Mouse (Mus musculus): ENCODE data around the gene U2af1. TPM values are rescaled to one million over a fixed set of nuclear protein-coding genes. Genes with fewer than 3 reads are reported as not detected.

U2af1 gene
- total and polyA plus RNA-seq, 3 experiments, result 211 to 928 (median 498) TPM

DNA sequence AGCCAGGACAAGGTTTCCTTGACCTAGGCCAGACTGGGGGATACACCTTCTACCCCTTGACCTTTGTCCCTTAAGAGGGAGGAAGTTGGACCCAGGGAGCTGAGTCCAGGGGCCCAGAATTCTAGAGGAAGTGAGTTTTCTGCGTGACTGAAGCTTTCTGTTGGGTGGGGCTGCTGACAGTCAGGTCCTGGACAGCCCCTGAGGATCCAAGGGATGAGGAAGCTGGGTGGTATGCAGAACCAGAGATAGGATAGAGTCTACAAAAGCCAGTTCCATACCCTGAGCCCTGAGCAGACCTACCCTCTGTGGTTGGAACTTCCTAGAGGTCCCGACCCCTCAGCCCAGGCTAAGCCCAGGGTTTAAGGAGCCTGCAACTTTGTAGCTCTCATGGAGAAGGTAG lies 21.8 kb upstream of the U2af1 start:
- H3K4me1 ChIP-seq (ENCODE audit: control insufficient read depth in 1 of 2, insufficient read depth in 2 of 2, low read length in 2 of 2), result no peaks in the 10 kb centered on the region
- no peak for DNase-seq (ENCODE audit: low read depth, low spot score)
- H3K36me3 ChIP-seq (ENCODE audit: control insufficient read depth in 1 of 2, insufficient read depth in 2 of 2, low read length in 2 of 2), result no peaks in the 10 kb centered on the region
- no peak overlapping the region for H3K9ac ChIP-seq (ENCODE audit: control insufficient read depth, low read depth, low read length, poor library complexity, severe bottlenecking)
- no peak overlapping the region for H3K4me3 ChIP-seq (ENCODE audit: control insufficient read depth in 1 of 2, insufficient read depth in 1 of 2, low read depth in 2 of 2, low read length in 2 of 2)
- H3K27ac ChIP-seq (ENCODE audit: control insufficient read depth, low read depth, low read length), result no peak overlapping the region
- TF ChIP-seq POLR2AphosphoS2 (IDR thresholded peaks at IDR 0.05; ENCODE audit: low read length) (no peak), TCF12 (IDR thresholded peaks at IDR 0.05; ENCODE audit: low read depth, low read length) (no peak), SIN3A (IDR thresholded peaks at IDR 0.05; ENCODE audit: low read length) (no peak), MAZ (IDR thresholded peaks at IDR 0.05; ENCODE audit: low read depth, low read length) (no peak), ELF1 (IDR thresholded peaks at IDR 0.05; ENCODE audit: low read depth, low read length) (no peak), E2F4 (IDR thresholded peaks at IDR 0.05; ENCODE audit: borderline replicate concordance, low read depth, low read length) (no peak), EP300 (IDR thresholded peaks at IDR 0.05; ENCODE audit: low read depth in 1 of 2, low read length in 2 of 2) (no peak), RCOR1 (IDR thresholded peaks at IDR 0.05; ENCODE audit: low read depth, low read length) (no peak), POLR2A (IDR thresholded peaks at IDR 0.05; ENCODE audit: control insufficient read depth in 1 of 2, insufficient read depth in 1 of 2, low read depth in 1 of 2, low read length in 2 of 2, poor library complexity in 1 of 2) (no peak)
- peaks cover 0 to 2% of the 10 kb centered on the region in 2 experiments; a peak in 2 of 4 replicates for H3K27me3 ChIP-seq (ENCODE audit: control insufficient read depth in 1 of 2, insufficient read depth in 2 of 2, low read length in 2 of 2)
- no peaks in the 10 kb centered on the region for H3K9me3 ChIP-seq (replicated peaks; ENCODE audit: insufficient read depth, low read length)
- H3K79me2 ChIP-seq (ENCODE audit: control insufficient read depth, insufficient read depth, low read length, poor library complexity), result no peaks in the 10 kb centered on the region

DNA sequence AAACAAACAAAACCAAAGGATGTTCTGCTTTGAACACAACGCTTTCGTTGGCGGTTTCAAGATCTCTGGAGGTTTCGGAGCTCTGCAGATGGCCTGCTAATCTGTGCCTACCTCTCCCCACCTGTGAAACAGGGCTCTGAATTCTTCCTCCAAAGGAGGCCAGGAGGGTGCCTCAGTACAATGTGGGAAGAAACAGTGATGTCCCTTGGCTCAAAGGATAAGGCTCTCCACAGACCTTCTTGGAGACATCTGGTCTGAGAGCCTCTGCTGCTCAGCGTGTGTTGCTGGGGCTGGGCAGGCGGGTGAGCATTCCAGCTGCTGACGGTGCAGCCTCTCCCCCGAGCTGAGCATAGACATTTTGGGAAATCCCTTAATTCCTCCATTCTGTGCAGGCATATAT lies 18.8 kb upstream of the U2af1 start, which contains the start of gene Cryaa:
Gene Cryaa, plus strand, starts transcription at position 301 of the 400 bp plus-strand sequence.
- H3K4me1 ChIP-seq (ENCODE audit: control insufficient read depth in 1 of 2, insufficient read depth in 2 of 2, low read length in 2 of 2), result no peaks in the 10 kb centered on the region
- no peaks in the 10 kb centered on the region for H3K36me3 ChIP-seq (ENCODE audit: control insufficient read depth in 1 of 2, insufficient read depth in 2 of 2, low read length in 2 of 2)
- H3K9ac ChIP-seq (ENCODE audit: control insufficient read depth, low read depth, low read length, poor library complexity, severe bottlenecking), result no peak within 1 kb of the TSS
- no peaks in the 10 kb centered on the region for H3K9me3 ChIP-seq (replicated peaks; ENCODE audit: insufficient read depth, low read length)
- H3K4me3 ChIP-seq (ENCODE audit: control insufficient read depth in 1 of 2, insufficient read depth in 1 of 2, low read depth in 2 of 2, low read length in 2 of 2), result no peak within 1 kb of the TSS
- no peak for TF ChIP-seq KAT2A (conservative IDR thresholded peaks at IDR 0.05; ENCODE audit: low read depth, low read length)
- no peak for TF ChIP-seq POLR2AphosphoS2 (IDR thresholded peaks at IDR 0.05; ENCODE audit: low read length)
- TF ChIP-seq ZMIZ1 (IDR thresholded peaks at IDR 0.05; ENCODE audit: low read depth, low read length), result no peak
- H3K27me3 ChIP-seq (ENCODE audit: control insufficient read depth in 1 of 2, insufficient read depth in 2 of 2, low read length in 2 of 2), result peaks cover 0 to 2% of the 10 kb centered on the region in 2 experiments; a peak in 2 of 4 replicates
- H3K27ac ChIP-seq (ENCODE audit: control insufficient read depth, low read depth, low read length), result no peak within 1 kb of the TSS
- H3K79me2 ChIP-seq (ENCODE audit: control insufficient read depth, insufficient read depth, low read length, poor library complexity), result no peaks in the 10 kb centered on the region
- DNase-seq (ENCODE audit: low read depth, low spot score), result no peak

DNA sequence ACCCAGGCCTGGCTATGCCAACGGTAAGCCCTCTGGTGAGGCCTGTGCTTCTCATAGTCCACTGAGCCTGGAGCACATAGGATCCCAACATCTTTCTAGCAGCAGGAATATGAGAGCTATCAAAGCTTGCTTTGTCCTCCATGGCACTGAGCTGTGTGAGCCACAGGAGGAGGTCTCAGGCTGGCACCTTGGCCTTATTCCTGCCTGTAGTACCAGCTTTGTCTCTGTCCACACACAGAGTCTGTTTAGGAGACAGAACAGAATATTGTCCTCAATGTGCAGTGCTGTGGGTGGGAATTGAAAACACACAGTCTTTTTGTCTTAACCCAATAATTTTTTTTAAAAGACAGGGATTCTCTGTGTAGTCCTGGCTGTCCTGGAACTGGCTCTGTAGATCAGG lies 15.7 kb upstream of the U2af1 start:
- H3K27me3 ChIP-seq (ENCODE audit: control insufficient read depth in 1 of 2, insufficient read depth in 2 of 2, low read length in 2 of 2), result peaks cover 2% of the 10 kb centered on the region in 2 experiments

More for the DNA sequence above, 15.7 kb upstream of the U2af1 start:
- DNase-seq (ENCODE audit: low read depth, low spot score), result no peak
- H3K27ac ChIP-seq (ENCODE audit: control insufficient read depth, low read depth, low read length), result no peak overlapping the region
- H3K4me3 ChIP-seq (ENCODE audit: control insufficient read depth in 1 of 2, insufficient read depth in 1 of 2, low read depth in 2 of 2, low read length in 2 of 2), result no peak overlapping the region
- no peaks in the 10 kb centered on the region for H3K9me3 ChIP-seq (replicated peaks; ENCODE audit: insufficient read depth, low read length)
- TF ChIP-seq CTCF (IDR thresholded peaks at IDR 0.05 in 2 of 3, conservative IDR thresholded peaks at IDR 0.05 in 1 of 3; ENCODE audit: control insufficient read depth in 1 of 3, insufficient read depth in 1 of 3, low read depth in 2 of 3, low read length in 3 of 3, poor library complexity in 1 of 3, severe bottlenecking in 1 of 3) (no peak), RAD21 (IDR thresholded peaks at IDR 0.05; ENCODE audit: low read depth, low read length) (no peak), NELFE (IDR thresholded peaks at IDR 0.05; ENCODE audit: low read depth, low read length) (no peak), ZKSCAN1 (IDR thresholded peaks at IDR 0.05; ENCODE audit: low read depth, low read length) (no peak), GABPA (IDR thresholded peaks at IDR 0.05; ENCODE audit: low read depth, low read length) (no peak), MEF2A (IDR thresholded peaks at IDR 0.05; ENCODE audit: extremely low read depth, insufficient replicate concordance, low read depth, low read length, poor library complexity, severe bottlenecking) (no peak), USF2 (IDR thresholded peaks at IDR 0.05; ENCODE audit: borderline replicate concordance in 1 of 2, insufficient read depth in 1 of 2, low read depth in 1 of 2, low read length in 2 of 2) (no peak), ZMIZ1 (IDR thresholded peaks at IDR 0.05; ENCODE audit: low read depth, low read length) (no peak), KAT2A (conservative IDR thresholded peaks at IDR 0.05; ENCODE audit: low read depth, low read length) (no peak), HCFC1 (IDR thresholded peaks at IDR 0.05; ENCODE audit: low read depth, low read length) (no peak), RCOR1 (IDR thresholded peaks at IDR 0.05; ENCODE audit: low read depth, low read length) (no peak), POLR2A (IDR thresholded peaks at IDR 0.05; ENCODE audit: control insufficient read depth in 1 of 2, insufficient read depth in 1 of 2, low read depth in 1 of 2, low read length in 2 of 2, poor library complexity in 1 of 2) (no peak), CHD2 (IDR thresholded peaks at IDR 0.05; ENCODE audit: low read length) (no peak), TBP (IDR thresholded peaks at IDR 0.05; ENCODE audit: low read depth, low read length) (no peak), POLR2AphosphoS5 (IDR thresholded peaks at IDR 0.05; ENCODE audit: borderline replicate concordance, low read depth, low read length) (no peak)
- H3K4me1 ChIP-seq (ENCODE audit: control insufficient read depth in 1 of 2, insufficient read depth in 2 of 2, low read length in 2 of 2), result no peaks in the 10 kb centered on the region
- H3K36me3 ChIP-seq (ENCODE audit: control insufficient read depth in 1 of 2, insufficient read depth in 2 of 2, low read length in 2 of 2), result no peaks in the 10 kb centered on the region
- no peaks in the 10 kb centered on the region for H3K79me2 ChIP-seq (ENCODE audit: control insufficient read depth, insufficient read depth, low read length, poor library complexity)
- H3K9ac ChIP-seq (ENCODE audit: control insufficient read depth, low read depth, low read length, poor library complexity, severe bottlenecking), result no peak overlapping the region

All from MEL (cell line).